Mouse (Mus musculus) myocyte (in vitro differentiated cells): ENCODE data around the gene Smpd3. TPM values are rescaled to one million over a fixed set of nuclear protein-coding genes. Genes with fewer than 3 reads are reported as not detected.

Source experiments
- H3K27me3 ChIP-seq: one replicate; pipeline ENCODE4 v1.6.1; 2011; ENCODE audit not compliant: control insufficient read depth, insufficient read depth, insufficient read length
- H3K36me3 ChIP-seq: one replicate; pipeline ENCODE4 v1.6.1; 2011; ENCODE audit not compliant: control insufficient read depth, insufficient read depth
- H3K4me2 ChIP-seq: one replicate; pipeline ENCODE4 v1.6.1; 2011; ENCODE audit warnings: low read depth, control low read depth
- H3K4me3 ChIP-seq: one replicate; pipeline ENCODE4 v1.5.1; 2011; ENCODE audit warnings: mild to moderate bottlenecking, control low read depth, moderate library complexity
- H3K79me2 ChIP-seq: one replicate; pipeline ENCODE4 v1.6.1; 2011; ENCODE audit not compliant: control insufficient read depth, insufficient read depth
- H3ac ChIP-seq: one replicate; pipeline ENCODE4 v1.6.1; 2011; ENCODE audit not compliant: control insufficient read depth, insufficient read length
- CEBPB ChIP-seq: IDR thresholded peaks from 2 replicates; pipeline ENCODE4 v1.6.1; 2011; ENCODE audit warnings: mild to moderate bottlenecking, moderate library complexity; ENCODE audit not compliant: poor library complexity, insufficient read depth, severe bottlenecking
- E2F4 ChIP-seq: IDR thresholded peaks from one replicate; pipeline ENCODE4 v1.6.1; 2011; ENCODE audit warnings: mild to moderate bottlenecking, control low read depth, moderate library complexity; ENCODE audit not compliant: insufficient read depth
- MAX ChIP-seq: IDR thresholded peaks from one replicate; pipeline ENCODE4 v1.6.1; 2011; ENCODE audit warnings: low read depth, mild to moderate bottlenecking, control low read depth
- MYOD1 ChIP-seq, 3 experiments: IDR thresholded peaks; one replicate each; pipeline ENCODE4 v1.6.1; 2011; ENCODE audit warnings: control low read depth in 2 of 3, low read depth in 2 of 3, mild to moderate bottlenecking in 2 of 3, moderate library complexity in 1 of 3; ENCODE audit not compliant: insufficient read length in 2 of 3, control insufficient read depth in 1 of 3
- MYOG ChIP-seq, 3 experiments: IDR thresholded peaks; one replicate each; pipeline ENCODE4 v1.6.1; 2011; ENCODE audit warnings: control low read depth in 2 of 3, low read depth in 2 of 3, mild to moderate bottlenecking in 2 of 3; ENCODE audit not compliant: insufficient read length in 2 of 3, control insufficient read depth in 1 of 3, insufficient read depth in 1 of 3
- POLR2A ChIP-seq: IDR thresholded peaks from one replicate; pipeline ENCODE4 v1.6.1; 2011; ENCODE audit warnings: low read depth, mild to moderate bottlenecking, control low read depth, moderate library complexity; ENCODE audit not compliant: insufficient read length
- POLR2AphosphoS2 ChIP-seq: IDR thresholded peaks from one replicate; pipeline ENCODE4 v1.6.1; 2011; ENCODE audit warnings: low read depth, control low read depth; ENCODE audit not compliant: insufficient read length
- REST ChIP-seq: IDR thresholded peaks from one replicate; pipeline ENCODE4 v1.6.1; 2011; ENCODE audit warnings: mild to moderate bottlenecking, control low read depth, moderate library complexity; ENCODE audit not compliant: insufficient read depth, insufficient read length
- SRF ChIP-seq: IDR thresholded peaks from one replicate; pipeline ENCODE4 v1.6.1; 2011; ENCODE audit warnings: low read depth; ENCODE audit not compliant: control insufficient read depth, insufficient read length
- TCF12 ChIP-seq: IDR thresholded peaks from one replicate; pipeline ENCODE4 v1.6.1; 2011; ENCODE audit warnings: mild to moderate bottlenecking, control low read depth; ENCODE audit not compliant: poor library complexity, insufficient read depth, severe bottlenecking
- TCF3 ChIP-seq: IDR thresholded peaks from one replicate; pipeline ENCODE4 v1.6.1; 2011; ENCODE audit warnings: low read depth, control low read depth; ENCODE audit not compliant: insufficient read length
- USF1 ChIP-seq: IDR thresholded peaks from one replicate; pipeline ENCODE4 v1.6.1; 2011; ENCODE audit warnings: low read depth, mild to moderate bottlenecking, control low read depth, moderate library complexity
- polyA plus RNA-seq: library from polyadenylated mRNA; unstranded; fragments of >200 nt; fragmentation: generic; extraction: Trizol; gene quantifications from one replicate; pipeline ENCODE4 v1.2.1, GENCODE M21; 2012; ENCODE audit warnings: missing spikeins

Gene Smpd3
- polyA plus RNA-seq, 1 experiment, result 0.02 TPM

- no peaks in the 10 kb centered on the region for H3K36me3 ChIP-seq
- H3ac ChIP-seq, result no peak overlapping the region
- no peak overlapping the region for H3K4me3 ChIP-seq
- no peak for TF ChIP-seq MYOG (IDR thresholded peaks at IDR 0.05; ENCODE audit: control insufficient read depth in 1 of 3, insufficient read depth in 1 of 3, insufficient read length in 2 of 3, low read depth in 2 of 3)
- no peak for TF ChIP-seq TCF3
- no peak for TF ChIP-seq TCF12
- no peak for TF ChIP-seq MYOD1 (IDR thresholded peaks at IDR 0.05; ENCODE audit: control insufficient read depth in 1 of 3, insufficient read length in 2 of 3, low read depth in 2 of 3)
- TF ChIP-seq E2F4, result no peak
- TF ChIP-seq USF1, result no peak
- TF ChIP-seq POLR2A, result no peak
- TF ChIP-seq POLR2AphosphoS2, result no peak
- TF ChIP-seq SRF, result no peak
- no peak for TF ChIP-seq REST
- TF ChIP-seq CEBPB, result no peak
- TF ChIP-seq MAX, result no peak
- peak overlapping the region; percentile 13 for H3K4me2 ChIP-seq
- no peaks in the 10 kb centered on the region for H3K79me2 ChIP-seq
- H3K27me3 ChIP-seq, result peaks cover 67% of the 10 kb centered on the region
Observed at GRCm38 (mm10) chr8:106292484-106293396, 45.0 kb downstream of the Smpd3 start.

GRCm38 (mm10) chr8:106289464-106289863, 48.3 kb downstream of the Smpd3 start:
- H3K4me2 ChIP-seq, result no peak overlapping the region
- no peak for TF ChIP-seq MAX
- no peak for TF ChIP-seq SRF
- no peak for TF ChIP-seq MYOG (IDR thresholded peaks at IDR 0.05; ENCODE audit: control insufficient read depth in 1 of 3, insufficient read depth in 1 of 3, insufficient read length in 2 of 3, low read depth in 2 of 3)
- no peak for TF ChIP-seq CEBPB
- TF ChIP-seq TCF12, result no peak
- no peak for TF ChIP-seq TCF3
- no peak for TF ChIP-seq USF1
- no peak overlapping the region for H3K4me3 ChIP-seq
- H3ac ChIP-seq, result no peak overlapping the region
- no peaks in the 10 kb centered on the region for H3K36me3 ChIP-seq
- H3K79me2 ChIP-seq, result no peaks in the 10 kb centered on the region
- peaks cover 49% of the 10 kb centered on the region for H3K27me3 ChIP-seq

DNA sequence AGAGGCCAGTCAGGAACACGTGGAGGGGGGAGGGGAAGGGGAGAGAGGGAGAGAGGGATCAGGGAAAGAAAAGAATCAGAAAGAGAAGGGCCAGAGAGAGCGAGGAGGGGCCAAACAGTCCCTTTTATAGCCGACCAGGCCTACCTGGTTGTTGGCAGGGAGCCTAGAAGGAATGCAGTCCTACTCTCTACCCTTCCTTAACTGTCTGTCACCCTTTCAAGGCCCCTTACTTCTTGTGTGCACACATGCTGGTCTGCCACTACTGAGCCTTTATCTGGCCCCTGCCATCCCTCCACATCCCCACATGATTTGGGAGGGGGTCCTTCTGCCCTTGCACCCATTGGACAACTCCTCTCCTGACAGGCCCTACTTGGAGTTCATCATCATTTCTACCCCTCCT, 49.1 kb downstream of the Smpd3 start:
- H3K79me2 ChIP-seq, result no peaks in the 10 kb centered on the region
- no peak for TF ChIP-seq USF1
- H3K4me3 ChIP-seq, result no peak overlapping the region
- no peak overlapping the region for H3K4me2 ChIP-seq
- peaks cover 42% of the 10 kb centered on the region for H3K27me3 ChIP-seq
- no peaks in the 10 kb centered on the region for H3K36me3 ChIP-seq
- H3ac ChIP-seq, result no peak overlapping the region

GRCm38 (mm10) chr8:106287445-106287844, 50.3 kb downstream of the Smpd3 start:
- Histone ChIP-seq H3K4me3 (no peak overlapping the region), H3K4me2 (no peak overlapping the region), H3ac (no peak overlapping the region), H3K27me3 (peaks cover 51% of the 10 kb centered on the region), H3K36me3 (no peaks in the 10 kb centered on the region), H3K79me2 (no peaks in the 10 kb centered on the region)
- TF ChIP-seq E2F4 (no peak), TCF3 (no peak), SRF (no peak), REST (no peak)

DNA sequence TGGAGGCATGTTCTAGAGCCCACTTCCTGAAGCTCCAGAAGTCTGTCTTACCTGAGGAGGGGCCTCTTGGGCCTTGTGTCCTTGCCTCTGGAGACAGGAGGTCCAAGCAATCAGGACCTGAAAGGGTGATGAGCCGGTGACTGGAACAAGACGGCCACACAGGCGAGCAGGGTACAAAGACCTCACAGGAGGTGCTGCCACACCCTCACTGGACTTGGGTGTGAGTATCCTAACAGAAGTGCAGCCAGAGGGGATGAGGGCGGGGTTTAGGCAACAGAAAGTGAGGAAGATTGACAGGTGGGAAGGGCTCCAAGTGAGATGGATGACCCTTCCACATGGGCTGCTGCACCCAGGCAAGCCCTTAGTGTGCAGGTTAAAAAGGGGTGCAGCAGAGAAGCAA, 56.9 kb downstream of the Smpd3 start:
- H3K79me2 ChIP-seq, result no peaks in the 10 kb centered on the region
- H3K27me3 ChIP-seq, result peaks cover 56% of the 10 kb centered on the region
- no peak overlapping the region for H3K4me2 ChIP-seq
- H3ac ChIP-seq, result no peak overlapping the region
- H3K4me3 ChIP-seq, result no peak overlapping the region
- no peak for TF ChIP-seq REST
- TF ChIP-seq TCF12, result no peak
- no peak for TF ChIP-seq MAX
- TF ChIP-seq MYOD1 (IDR thresholded peaks at IDR 0.05; ENCODE audit: control insufficient read depth in 1 of 3, insufficient read length in 2 of 3, low read depth in 2 of 3), result no peak
- TF ChIP-seq CEBPB, result no peak
- TF ChIP-seq TCF3, result no peak
- H3K36me3 ChIP-seq, result no peaks in the 10 kb centered on the region

DNA sequence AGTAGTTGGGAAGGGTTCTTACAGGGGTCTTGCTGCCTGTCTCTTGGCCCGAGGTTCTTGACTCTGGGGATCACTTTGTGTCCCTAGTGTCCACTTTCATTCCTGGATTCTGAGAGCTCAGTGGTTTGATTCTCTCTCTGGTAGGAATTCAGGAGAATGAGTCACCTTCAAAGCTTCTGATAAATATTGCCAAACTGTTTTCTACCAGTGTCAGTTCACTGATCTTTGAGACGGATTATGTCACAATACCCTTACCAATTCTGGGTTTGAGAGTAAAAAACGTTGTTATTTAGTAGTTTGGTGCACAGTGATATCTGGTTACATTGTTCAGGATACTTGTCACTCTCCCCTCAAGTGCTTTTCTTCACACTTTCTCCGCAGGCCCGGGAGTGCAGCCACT, 57.6 kb downstream of the Smpd3 start:
- TF ChIP-seq TCF3 (no peak), USF1 (no peak), POLR2A (no peak), REST (no peak), CEBPB (no peak), POLR2AphosphoS2 (no peak), E2F4 (no peak), TCF12 (no peak), MYOG (IDR thresholded peaks at IDR 0.05; ENCODE audit: control insufficient read depth in 1 of 3, insufficient read depth in 1 of 3, insufficient read length in 2 of 3, low read depth in 2 of 3) (no peak), SRF (no peak), MYOD1 (IDR thresholded peaks at IDR 0.05; ENCODE audit: control insufficient read depth in 1 of 3, insufficient read length in 2 of 3, low read depth in 2 of 3) (no peak), MAX (no peak)
- no peak overlapping the region for H3K4me2 ChIP-seq
- no peaks in the 10 kb centered on the region for H3K79me2 ChIP-seq
- no peaks in the 10 kb centered on the region for H3K36me3 ChIP-seq
- peaks cover 52% of the 10 kb centered on the region for H3K27me3 ChIP-seq
- no peak overlapping the region for H3K4me3 ChIP-seq
- H3ac ChIP-seq, result no peak overlapping the region
